Comparison of ENCODE assay signal across 9 mouse cellular contexts in the genomic region with DNA sequence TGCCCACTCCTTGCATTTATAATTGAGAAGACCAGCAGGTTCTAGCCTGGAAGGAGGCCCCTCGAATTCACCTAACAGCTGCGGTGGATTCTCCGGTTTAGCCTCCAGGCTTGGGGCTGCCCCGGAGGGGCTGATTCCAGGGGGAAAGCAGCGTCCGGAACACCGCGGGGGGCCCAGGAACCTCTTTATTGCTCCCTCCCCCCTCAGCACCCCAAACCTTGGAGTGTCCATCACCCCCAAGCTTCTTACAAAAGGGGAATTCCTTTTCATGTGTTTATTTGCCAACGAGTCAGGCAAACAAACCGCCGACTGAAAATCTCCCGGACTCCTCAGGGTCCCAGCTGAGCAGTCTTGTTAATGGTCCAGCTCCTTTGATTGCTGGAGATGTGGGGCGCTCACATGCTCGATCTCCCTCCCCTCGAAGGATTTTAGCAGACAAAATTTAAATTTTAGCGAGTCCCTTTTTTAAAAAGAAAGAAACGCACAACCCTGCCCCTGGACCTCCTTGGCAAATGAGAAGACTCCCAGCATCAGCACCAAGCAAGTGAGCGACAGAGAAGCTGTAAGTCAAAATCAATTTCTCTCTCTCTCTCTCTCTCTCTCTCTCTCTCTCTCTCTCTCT.
DNase-seq lines count a peak whose midpoint lies in the region; ATAC-seq and TF ChIP-seq lines count a peak whose summit lies in the region.
"Had no signal": no experiment of that assay in that cellular context is flagged by ENCODE, and none has a peak within 500 bp of the region (broad histone marks: within the 10 kb centered on the region; RNA-seq: fewer than 3 reads in every experiment).

No protein-coding gene starts in this region.

- no peak for ATAC-seq in heart, postnatal 0 days (ENCODE audit: insufficient read depth, low read depth)
- ATAC-seq in midbrain, embryonic 15.5 days (replicated peaks) = peak; percentile 60; the same call in 1 of the 2 replicates

- no peaks in the 10 kb centered on the region for H3K9me3 ChIP-seq in heart, postnatal 0 days (replicated peaks; ENCODE audit: control insufficient read depth, low read length)
- H3K9me3 ChIP-seq in midbrain, embryonic 15.5 days = no peaks in the 10 kb centered on the region

- TF ChIP-seq POLR2A in brain, embryonic 14.5 days (IDR thresholded peaks at IDR 0.05; ENCODE audit: borderline replicate concordance, extremely low read depth, insufficient read depth, insufficient read length, poor library complexity, severe bottlenecking) = no peak

- 4% methylated on average over 18 of the region's 18 CpGs for WGBS in heart, postnatal 0 days
- WGBS in midbrain, embryonic 15.5 days = 0% methylated on average over 18 of the region's 18 CpGs

- H3K4me3 ChIP-seq in heart, postnatal 0 days (ENCODE audit: low read depth, low read length) = peak overlapping the region; percentile 26
- peak overlapping the region; percentile 48 for H3K4me3 ChIP-seq in midbrain, embryonic 15.5 days

- DNase-seq in heart, adult 11 months = peak; percentile 81
- no peak for DNase-seq in heart, postnatal 4 days
- peak; percentile 62 for DNase-seq in brain, embryonic 14.5 days (ENCODE audit: low read depth)
- no peak for DNase-seq in heart, postnatal 0 days (ENCODE audit: low spot score)
- no peak for DNase-seq in spleen, adult 12 weeks (ENCODE audit: low spot score)
- no peak for DNase-seq in right cerebral cortex, postnatal 25 days
- no peak for DNase-seq in adrenal gland, postnatal 14 days
- DNase-seq: B cell, adult 2 months had no signal

- TF ChIP-seq EP300 in heart, postnatal 0 days (IDR thresholded peaks at IDR 0.05; ENCODE audit: low read depth) = no peak

- H3K36me3 ChIP-seq in heart, postnatal 0 days (replicated peaks; ENCODE audit: control insufficient read depth, insufficient read depth, low read length) = no peaks in the 10 kb centered on the region
- H3K36me3 ChIP-seq in midbrain, embryonic 15.5 days (replicated peaks) = no peaks in the 10 kb centered on the region

- peak overlapping the region; percentile 39 for H3K4me2 ChIP-seq in heart, postnatal 0 days (ENCODE audit: low read depth, low read length)
- H3K4me2 ChIP-seq in midbrain, embryonic 15.5 days = peak overlapping the region; percentile 80

- no peak overlapping the region for H3K9ac ChIP-seq in heart, postnatal 0 days (replicated peaks; ENCODE audit: low read depth, low read length)
- peak overlapping the region; percentile 57 for H3K9ac ChIP-seq in midbrain, embryonic 15.5 days

- peaks cover 55% of the 10 kb centered on the region for H3K27me3 ChIP-seq in heart, postnatal 0 days (ENCODE audit: control insufficient read depth, insufficient read depth, low read length)
- H3K27me3 ChIP-seq in midbrain, embryonic 15.5 days (replicated peaks) = no peaks in the 10 kb centered on the region

- no peak for TF ChIP-seq CTCF in brain, embryonic 14.5 days (IDR thresholded peaks at IDR 0.05; ENCODE audit: borderline replicate concordance, extremely low read depth, insufficient read depth, insufficient read length)
- TF ChIP-seq CTCF in heart, postnatal 0 days (IDR thresholded peaks at IDR 0.05; ENCODE audit: low read depth) = no peak

- no peaks in the 10 kb centered on the region for H3K4me1 ChIP-seq in heart, postnatal 0 days (ENCODE audit: control insufficient read depth, insufficient read depth)
- H3K4me1 ChIP-seq in midbrain, embryonic 15.5 days = peaks cover 25% of the 10 kb centered on the region

- H3K27ac ChIP-seq in heart, postnatal 0 days (ENCODE audit: low read depth) = no peak overlapping the region
- peak overlapping the region; percentile 83 for H3K27ac ChIP-seq in midbrain, embryonic 15.5 days

Comparison
In these comparisons a context has a peak if more than half of its experiments do, and no peak if none do; other contexts are left out.
1. DNase-seq: peak in heart, adult 11 months (single experiment) and brain, embryonic 14.5 days (single experiment); none in heart, postnatal 4 days (single experiment), heart, postnatal 0 days (single experiment), spleen, adult 12 weeks (single experiment), right cerebral cortex, postnatal 25 days (single experiment) and adrenal gland, postnatal 14 days (single experiment).